Mouse (Mus musculus) liver, postnatal 0 days (tissue): ENCODE results near the gene Rasal1. TPM values are rescaled to one million over a fixed set of nuclear protein-coding genes. Genes with fewer than 3 reads are reported as not detected.

ENCODE experiments used
- ATAC-seq: fragments of 200-750 bp; cut with Nextera tagmentation; 2 replicates; pipeline ENCODE4 v1.8.0; 2017; ENCODE audit warnings: mild to moderate bottlenecking, moderate library complexity
- DNase-seq: peaks from one replicate; pipeline ENCODE4 v3.0.0-alpha.2; 2016
- H3K27ac ChIP-seq: fragments of 300-500 bp; sonication (generic); 2 replicates; pipeline ENCODE4 v1.5.1; 2014; ENCODE audit warnings: antibody characterized with exemption, moderate library complexity, mild to moderate bottlenecking, low read depth
- H3K27me3 ChIP-seq: fragments of 300-500 bp; sonication (generic); 2 replicates; pipeline ENCODE4 v1.6.1; 2014; ENCODE audit warnings: low read length, control low read depth, mixed read lengths; ENCODE audit not compliant: insufficient read depth
- H3K36me3 ChIP-seq: fragments of 300-500 bp; sonication (generic); replicated peaks from 2 replicates; pipeline ENCODE4 v1.6.1; 2014; ENCODE audit warnings: mild to moderate bottlenecking, control low read depth, low read length, moderate library complexity, mixed read lengths; ENCODE audit not compliant: insufficient read depth
- H3K4me1 ChIP-seq: fragments of 300-500 bp; sonication (generic); 2 replicates; pipeline ENCODE4 v1.6.1; 2014; ENCODE audit warnings: antibody characterized with exemption, mild to moderate bottlenecking, control low read depth; ENCODE audit not compliant: insufficient read depth
- H3K4me2 ChIP-seq: fragments of 300-500 bp; sonication (generic); 2 replicates; pipeline ENCODE4 v1.6.1; 2014; ENCODE audit warnings: low read depth, mild to moderate bottlenecking, low read length, moderate library complexity, mixed read lengths
- H3K4me3 ChIP-seq: fragments of 300-500 bp; sonication (generic); 2 replicates; pipeline ENCODE4 v1.5.1; 2014; ENCODE audit warnings: low read depth, low read length
- H3K9ac ChIP-seq: fragments of 300-500 bp; sonication (generic); replicated peaks from 2 replicates; pipeline ENCODE4 v1.6.1; 2014; ENCODE audit warnings: mild to moderate bottlenecking, moderate library complexity
- H3K9me3 ChIP-seq: fragments of 300-500 bp; sonication (generic); 2 replicates; pipeline ENCODE4 v1.6.1; 2016; ENCODE audit warnings: mild to moderate bottlenecking, control low read depth, low read length, mixed read lengths
- CTCF ChIP-seq: sonication (generic); IDR thresholded peaks from 2 replicates; pipeline ENCODE4 v1.5.1; 2016; ENCODE audit warnings: antibody characterized with exemption, low read depth
- EP300 ChIP-seq: IDR thresholded peaks from 2 replicates; pipeline ENCODE4 v1.6.1; 2016; ENCODE audit warnings: antibody characterized with exemption, low read depth, mild to moderate bottlenecking
- WGBS: fragments of 180-500 bp; shearing (Covaris S2); extraction: QIAGEN DNeasy Blood & Tissue Kit; methylation state at CpG from one replicate; pipeline ENCODE4 v1.1.7; 2014; ENCODE audit not compliant: insufficient replicate concordance; 5-methylcytosine and 5-hydroxymethylcytosine counted together
- polyA plus RNA-seq: library from polyadenylated mRNA; unstranded; fragments of >200 nt; fragmentation: Nextera tagmentation; extraction: Ambion mirVana; gene quantifications from 2 replicates; pipeline ENCODE4 v1.2.1, GENCODE M21; 2015

Gene Rasal1
- polyA plus RNA-seq, 1 experiment from 2014 or later = 0.20 TPM

- DNase-seq (no peak), ATAC-seq (no peak)
- no peaks in the 10 kb centered on the region for H3K36me3 ChIP-seq
- H3K4me2 ChIP-seq = no peak overlapping the region
- TF ChIP-seq EP300 (no peak), CTCF (no peak)
- no peak overlapping the region for H3K27ac ChIP-seq
- 76% methylated on average over 5 of the region's 5 CpGs for WGBS
- no peaks in the 10 kb centered on the region for H3K4me1 ChIP-seq
- H3K27me3 ChIP-seq = 0 out of 2 replicates have a peak, but pooled peaks cover 5% of the 10 kb centered on the region
- H3K4me3 ChIP-seq = no peak overlapping the region
- H3K9me3 ChIP-seq = peaks cover 3% of the 10 kb centered on the region; the same call in 1 of the 2 replicates
- no peak overlapping the region for H3K9ac ChIP-seq
Measured at GRCm38 (mm10) chr5:120635633-120636032, 13.0 kb upstream of the Rasal1 start.

GRCm38 (mm10) chr5:120640094-120640493, 8.5 kb upstream of the Rasal1 start:
- H3K4me3 ChIP-seq = no peak overlapping the region
- ATAC-seq (no peak), DNase-seq (no peak)
- H3K36me3 ChIP-seq = no peaks in the 10 kb centered on the region
- no peaks in the 10 kb centered on the region for H3K9me3 ChIP-seq
- WGBS = 83% methylated on average over 7 of the region's 7 CpGs
- H3K4me1 ChIP-seq = peaks cover 7% of the 10 kb centered on the region; the same call in 1 of the 2 replicates
- H3K4me2 ChIP-seq = no peak overlapping the region
- 0 out of 2 replicates have a peak, but pooled peaks cover 2% of the 10 kb centered on the region for H3K27me3 ChIP-seq
- no peak for TF ChIP-seq CTCF
- TF ChIP-seq EP300 = no peak
- H3K9ac ChIP-seq = no peak overlapping the region
- H3K27ac ChIP-seq = no peak overlapping the region

- peaks cover 13% of the 10 kb centered on the region for H3K4me1 ChIP-seq
- H3K4me3 ChIP-seq = no peak overlapping the region
- peaks cover 9% of the 10 kb centered on the region; the same call in 1 of the 2 replicates for H3K27me3 ChIP-seq
- TF ChIP-seq EP300 (no peak), CTCF (no peak)
- peak; percentile 42 for DNase-seq
- no peak overlapping the region for H3K4me2 ChIP-seq
- H3K36me3 ChIP-seq = no peaks in the 10 kb centered on the region
- no peak overlapping the region for H3K27ac ChIP-seq
- ATAC-seq = no peak
- no peaks in the 10 kb centered on the region for H3K9me3 ChIP-seq
- H3K9ac ChIP-seq = no peak overlapping the region
- 29% methylated on average over 14 of the region's 14 CpGs for WGBS
Measured at GRCm38 (mm10) chr5:120643365-120644085, 5.1 kb upstream of the Rasal1 start.

- H3K27ac ChIP-seq = no peak overlapping the region
Measured at GRCm38 (mm10) chr5:120644227-120644626, 4.4 kb upstream of the Rasal1 start.

GRCm38 (mm10) chr5:120645851-120646250, 2.8 kb upstream of the Rasal1 start:
- Histone ChIP-seq H3K9me3 (no peaks in the 10 kb centered on the region), H3K4me1 (peaks cover 20% of the 10 kb centered on the region), H3K36me3 (no peaks in the 10 kb centered on the region), H3K4me2 (no peak overlapping the region), H3K4me3 (no peak overlapping the region), H3K27me3 (peaks cover 27% of the 10 kb centered on the region), H3K9ac (no peak overlapping the region), H3K27ac (no peak overlapping the region)
- ATAC-seq = no peak
- no peak for DNase-seq
- TF ChIP-seq EP300 = no peak
- no peak for TF ChIP-seq CTCF
- WGBS = 40% methylated on average over 6 of the region's 6 CpGs

More at GRCm38 (mm10) chr5:120644227-120644626, 4.4 kb upstream of the Rasal1 start:
- DNase-seq (no peak), ATAC-seq (no peak)
- Histone ChIP-seq H3K27me3 (peaks cover 15% of the 10 kb centered on the region), H3K4me1 (peaks cover 20% of the 10 kb centered on the region), H3K9me3 (no peaks in the 10 kb centered on the region), H3K4me2 (no peak overlapping the region), H3K4me3 (no peak overlapping the region), H3K36me3 (no peaks in the 10 kb centered on the region), H3K9ac (no peak overlapping the region)
- TF ChIP-seq EP300 = no peak
- TF ChIP-seq CTCF = no peak
- WGBS = 34% methylated on average over 3 of the region's 3 CpGs

GRCm38 (mm10) chr5:120647361-120647760, 1.3 kb upstream of the Rasal1 start:
- no peak overlapping the region for H3K27ac ChIP-seq
- no peak overlapping the region for H3K4me2 ChIP-seq
- no peak for DNase-seq
- peaks cover 27% of the 10 kb centered on the region for H3K27me3 ChIP-seq
- no peak overlapping the region for H3K4me3 ChIP-seq
- TF ChIP-seq EP300 (no peak), CTCF (no peak)
- no peaks in the 10 kb centered on the region for H3K9me3 ChIP-seq
- peaks cover 20% of the 10 kb centered on the region for H3K4me1 ChIP-seq
- H3K9ac ChIP-seq = no peak overlapping the region
- no peak for ATAC-seq
- no peaks in the 10 kb centered on the region for H3K36me3 ChIP-seq
- 55% methylated on average over 4 of the region's 4 CpGs for WGBS
